Mouse (Mus musculus): ENCODE measurements around the gene Mtm1.
"Not testable (repeated sequence)": the region's sequence is repeated elsewhere in the genome, so short reads cannot be mapped to it uniquely, and the experiment has no call there.

The Mtm1 gene

GRCm38 (mm10) chrX:71285473-71285872 lies 74.9 kb downstream of the Mtm1 start:
- no peak for DNase-seq (ENCODE audit: extremely low read depth, low read depth)

- DNase-seq (ENCODE audit: extremely low read depth, low read depth) = no peak
These were observed 76.5 kb downstream of the Mtm1 start for GRCm38 (mm10) chrX:71287088-71287487.

GRCm38 (mm10) chrX:71294191-71294590 lies 83.6 kb downstream of the Mtm1 start:
- DNase-seq (ENCODE audit: extremely low read depth, low read depth) = no peak

GRCm38 (mm10) chrX:71296005-71296404 lies 85.4 kb downstream of the Mtm1 start:
- no peak for DNase-seq (ENCODE audit: extremely low read depth, low read depth)

DNA sequence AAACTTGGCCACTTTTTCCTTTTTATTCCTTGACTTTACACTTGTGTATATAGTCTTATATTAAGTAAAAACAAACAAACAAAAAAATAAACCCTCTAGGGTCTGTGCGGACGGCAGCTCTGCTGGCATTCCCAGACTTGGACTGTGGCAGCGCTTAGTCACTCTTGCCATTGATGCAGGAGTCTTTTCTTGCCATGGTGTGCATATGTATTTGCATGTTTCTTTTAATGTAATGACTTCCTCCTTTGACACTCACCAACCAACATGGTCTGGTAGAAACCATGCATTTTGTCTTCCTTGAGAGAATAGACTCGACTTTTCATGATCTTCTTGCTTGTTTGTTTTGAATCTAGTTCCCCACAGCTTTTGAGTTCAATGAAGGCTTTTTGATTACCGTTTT lies 91.6 kb downstream of the Mtm1 start:
- no peak for DNase-seq (ENCODE audit: extremely low read depth, low read depth)

DNA sequence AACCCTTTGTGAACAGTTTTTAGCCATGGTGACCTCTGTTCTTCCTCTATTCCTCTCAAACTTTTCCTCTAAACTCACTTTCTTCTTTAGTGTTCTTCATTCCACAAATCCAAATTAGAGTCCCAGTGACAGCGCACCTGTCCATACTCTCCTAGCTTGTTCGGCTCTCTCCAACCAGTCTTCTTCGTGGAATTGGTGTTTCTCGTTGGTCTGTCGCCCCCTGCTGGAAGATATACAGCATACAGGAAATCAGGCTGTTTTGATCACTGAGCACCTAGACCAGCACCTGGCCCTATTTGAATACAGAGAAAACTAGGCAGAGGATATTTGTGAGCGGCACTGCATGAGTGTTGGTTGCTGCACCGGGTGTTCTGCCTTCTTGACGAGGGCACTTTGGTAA lies 100.7 kb downstream of the Mtm1 start:
- DNase-seq (ENCODE audit: extremely low read depth, low read depth) = peak; percentile 29

GRCm38 (mm10) chrX:71314380-71314779 lies 103.8 kb downstream of the Mtm1 start:
- no peak for DNase-seq (ENCODE audit: extremely low read depth, low read depth)

DNA sequence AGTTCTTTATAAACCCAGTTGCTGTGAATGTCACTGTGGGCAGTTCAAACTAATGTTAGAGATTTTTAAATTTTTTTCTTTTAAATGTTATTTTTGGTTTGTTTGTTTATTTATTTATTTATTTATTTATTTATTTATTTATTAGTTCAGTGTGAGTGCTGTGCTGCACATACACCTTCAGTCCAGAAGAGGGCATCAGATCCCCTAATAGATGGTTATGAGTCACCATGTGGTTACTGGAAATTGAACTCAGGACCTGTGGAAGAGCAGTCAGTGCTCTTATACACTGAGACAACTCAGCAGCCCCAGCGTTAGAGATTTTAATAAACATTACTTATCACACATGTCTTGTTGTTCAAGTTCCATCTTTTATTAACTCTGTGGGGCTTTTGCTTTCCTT lies 141.5 kb downstream of the Mtm1 start:
- no peak for DNase-seq (ENCODE audit: extremely low read depth, low read depth)

GRCm38 (mm10) chrX:71355331-71355730 lies 144.8 kb downstream of the Mtm1 start:
- peak; percentile 82 for DNase-seq (ENCODE audit: extremely low read depth, low read depth)

- not testable (repeated sequence) for DNase-seq (ENCODE audit: extremely low read depth, low read depth)
These were observed 151.2 kb downstream of the Mtm1 start for GRCm38 (mm10) chrX:71361793-71362192.

GRCm38 (mm10) chrX:71364062-71364461 lies 153.5 kb downstream of the Mtm1 start:
- DNase-seq (ENCODE audit: extremely low read depth, low read depth) = no peak

GRCm38 (mm10) chrX:71364554-71364991 lies 154.0 kb downstream of the Mtm1 start, which contains the start of gene Mtmr1:
Gene Mtmr1 (plus strand): TSS chrX:71364760.
- DNase-seq (ENCODE audit: extremely low read depth, low read depth) = no peak

DNA sequence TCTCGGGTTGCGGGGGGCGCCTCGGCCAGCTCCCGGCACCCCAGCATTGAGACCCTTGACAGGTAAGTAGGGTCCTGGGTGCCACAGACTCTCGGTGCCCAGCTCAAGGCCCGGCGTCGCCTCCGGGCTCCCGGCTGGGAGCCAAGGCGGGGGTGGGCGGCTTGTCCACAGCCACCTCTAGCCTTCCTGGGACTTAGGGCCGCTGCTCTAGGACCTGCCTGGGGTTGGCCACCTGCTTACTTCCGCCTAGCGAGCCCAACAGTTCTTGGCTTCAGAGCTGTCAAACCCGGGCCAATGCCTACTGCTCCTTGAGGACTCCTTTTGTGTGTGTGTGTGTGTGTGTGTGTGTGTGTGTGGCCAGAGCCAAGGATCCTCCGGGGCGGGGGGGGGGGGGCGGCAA lies 154.4 kb downstream of the Mtm1 start:
- DNase-seq (ENCODE audit: extremely low read depth, low read depth) = no peak

Data from MEL-GATA-1-ER (cell line).